Mouse (Mus musculus): ENCODE results near the gene Pknox1. TPM values are rescaled to one million over a fixed set of nuclear protein-coding genes. Genes with fewer than 3 reads are reported as not detected.
A peak's percentile ranks its signal among the peaks of the same experiment; 100 is the strongest.

The Pknox1 gene
- polyA plus RNA-seq, 1 experiment from 2014 or later, result 36.7 TPM

DNA sequence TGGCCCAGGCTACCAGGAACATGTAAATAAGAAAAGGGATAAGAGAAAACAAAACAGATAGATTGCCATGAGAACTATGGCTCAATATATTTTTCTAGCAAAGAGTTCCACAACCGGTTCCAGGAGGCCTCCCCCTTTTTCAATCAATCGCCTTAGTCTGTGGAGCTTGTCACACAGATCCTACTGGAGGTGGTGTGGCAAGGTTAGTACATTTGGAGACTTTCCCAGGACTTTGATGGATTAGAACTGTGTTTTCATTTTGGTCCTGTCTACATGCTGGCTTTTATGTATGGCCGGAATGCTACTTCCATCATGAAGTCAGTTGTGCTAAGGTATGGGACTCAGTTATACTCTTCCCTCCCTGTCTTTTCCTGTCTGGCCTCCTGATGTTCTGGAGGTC lies 45.4 kb downstream of the Pknox1 start:
- Histone ChIP-seq H3K4me2 (no peak overlapping the region), H3K36me3 (peaks cover 6% of the 10 kb centered on the region), H3K27ac (replicated peaks) (no peak overlapping the region), H3K4me1 (replicated peaks) (no peaks in the 10 kb centered on the region), H3K9me3 (no peaks in the 10 kb centered on the region), H3K27me3 (no peaks in the 10 kb centered on the region), H3K4me3 (no peak overlapping the region), H3K9ac (no peak overlapping the region)
- WGBS, result 92% methylated on average over 3 of the region's 3 CpGs
- no peak for ATAC-seq (ENCODE audit: low FRiP score, low read depth)

DNA sequence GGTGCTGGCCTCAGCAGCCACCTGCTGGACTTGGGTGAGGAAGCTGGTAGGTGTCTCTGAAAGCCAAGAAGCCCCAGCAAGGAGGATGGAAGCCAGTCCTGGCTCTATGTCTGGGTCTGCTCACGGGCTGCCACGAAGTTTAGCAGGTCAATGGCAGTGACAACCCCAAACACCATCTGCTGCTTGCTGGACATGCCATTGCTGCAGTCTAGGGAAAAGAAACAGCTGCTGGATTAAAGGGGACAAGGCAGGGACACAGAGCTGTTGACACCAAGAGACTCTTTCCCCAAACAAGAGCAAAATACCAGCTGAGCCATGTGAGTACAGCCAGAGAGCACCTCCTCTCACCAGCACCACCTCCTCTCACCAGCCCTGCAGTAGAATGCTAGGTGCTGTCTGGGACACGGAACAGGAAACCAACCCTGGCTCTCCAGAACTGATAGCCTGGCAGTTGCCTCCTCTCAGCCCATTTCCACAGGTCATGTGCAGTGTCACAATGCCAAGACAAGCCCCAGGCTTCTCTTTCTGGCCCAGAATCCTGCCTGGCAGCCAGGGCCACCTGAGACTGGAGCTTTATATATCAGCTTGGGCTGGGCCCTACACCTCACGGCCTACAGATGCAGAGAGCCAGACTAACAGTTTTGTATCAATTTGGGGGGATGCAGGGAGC lies 48.7 kb downstream of the Pknox1 start:
- Histone ChIP-seq H3K4me1 (replicated peaks) (no peaks in the 10 kb centered on the region), H3K4me3 (no peak overlapping the region), H3K9me3 (no peaks in the 10 kb centered on the region), H3K27ac (replicated peaks) (no peak overlapping the region), H3K4me2 (no peak overlapping the region), H3K36me3 (0 out of 2 replicates have a peak, but pooled peaks cover 3% of the 10 kb centered on the region), H3K9ac (no peak overlapping the region), H3K27me3 (no peaks in the 10 kb centered on the region)
- WGBS, result 83% methylated on average over 4 of the region's 4 CpGs
- ATAC-seq (ENCODE audit: low FRiP score, low read depth), result no peak

DNA sequence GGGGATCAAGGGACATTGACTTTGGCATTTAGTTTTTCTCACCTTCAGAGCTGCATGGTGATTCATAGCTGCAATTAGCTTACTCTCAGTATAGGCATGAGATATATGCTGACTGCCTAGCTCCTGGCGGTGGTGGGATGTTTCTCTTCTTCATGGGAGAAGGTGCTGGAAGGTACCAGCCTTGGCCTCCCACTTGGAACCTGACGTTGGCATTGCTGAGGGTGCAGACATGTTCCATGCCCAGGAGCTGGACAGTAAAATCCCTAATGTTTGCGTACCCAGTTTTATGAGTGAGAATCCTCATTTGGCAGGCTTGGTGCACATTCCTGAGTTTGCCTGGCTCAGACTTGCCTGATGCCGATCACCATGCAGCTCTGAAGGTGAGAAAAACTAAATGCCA lies 58.6 kb downstream of the Pknox1 start:
- no peak for ATAC-seq (ENCODE audit: low FRiP score, low read depth)
- no peak overlapping the region for H3K9ac ChIP-seq
- H3K4me3 ChIP-seq, result no peak overlapping the region
- no peaks in the 10 kb centered on the region for H3K27me3 ChIP-seq
- no peak overlapping the region for H3K4me2 ChIP-seq
- no peaks in the 10 kb centered on the region for H3K9me3 ChIP-seq
- no peaks in the 10 kb centered on the region for H3K4me1 ChIP-seq (replicated peaks)
- no peaks in the 10 kb centered on the region; the same call in 1 of the 2 replicates for H3K36me3 ChIP-seq
- WGBS, result 95% methylated on average over 4 of the region's 4 CpGs
- no peak overlapping the region for H3K27ac ChIP-seq (replicated peaks)

DNA sequence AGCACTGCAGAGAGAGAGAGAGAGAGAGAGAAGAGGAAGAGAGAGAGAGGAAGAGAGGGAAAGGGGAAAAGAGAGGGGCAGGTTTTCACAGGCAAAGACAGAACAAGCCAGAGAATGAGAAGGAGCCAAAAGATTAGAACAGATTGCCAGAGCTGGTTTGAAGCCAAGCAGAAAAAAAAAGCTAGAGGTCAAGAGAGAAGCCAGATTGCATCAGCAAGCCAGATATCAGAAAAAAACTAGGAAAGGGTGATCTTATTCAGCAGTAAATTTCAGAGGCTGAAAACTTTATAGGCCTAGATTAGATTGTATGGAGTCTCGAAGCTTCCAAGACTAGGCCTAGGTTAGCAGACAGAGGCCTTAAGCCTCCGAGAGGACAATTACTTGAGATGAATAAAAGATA lies 63.4 kb downstream of the Pknox1 start:
- Histone ChIP-seq H3K4me3 (no peak overlapping the region), H3K4me2 (no peak overlapping the region), H3K36me3 (no peaks in the 10 kb centered on the region; the same call in 1 of the 2 replicates), H3K9ac (no peak overlapping the region), H3K9me3 (no peaks in the 10 kb centered on the region), H3K27me3 (no peaks in the 10 kb centered on the region), H3K27ac (replicated peaks) (no peak overlapping the region), H3K4me1 (replicated peaks) (no peaks in the 10 kb centered on the region)
- ATAC-seq (ENCODE audit: low FRiP score, low read depth), result no peak
- 100% methylated on average over 2 of the region's 2 CpGs for WGBS

DNA sequence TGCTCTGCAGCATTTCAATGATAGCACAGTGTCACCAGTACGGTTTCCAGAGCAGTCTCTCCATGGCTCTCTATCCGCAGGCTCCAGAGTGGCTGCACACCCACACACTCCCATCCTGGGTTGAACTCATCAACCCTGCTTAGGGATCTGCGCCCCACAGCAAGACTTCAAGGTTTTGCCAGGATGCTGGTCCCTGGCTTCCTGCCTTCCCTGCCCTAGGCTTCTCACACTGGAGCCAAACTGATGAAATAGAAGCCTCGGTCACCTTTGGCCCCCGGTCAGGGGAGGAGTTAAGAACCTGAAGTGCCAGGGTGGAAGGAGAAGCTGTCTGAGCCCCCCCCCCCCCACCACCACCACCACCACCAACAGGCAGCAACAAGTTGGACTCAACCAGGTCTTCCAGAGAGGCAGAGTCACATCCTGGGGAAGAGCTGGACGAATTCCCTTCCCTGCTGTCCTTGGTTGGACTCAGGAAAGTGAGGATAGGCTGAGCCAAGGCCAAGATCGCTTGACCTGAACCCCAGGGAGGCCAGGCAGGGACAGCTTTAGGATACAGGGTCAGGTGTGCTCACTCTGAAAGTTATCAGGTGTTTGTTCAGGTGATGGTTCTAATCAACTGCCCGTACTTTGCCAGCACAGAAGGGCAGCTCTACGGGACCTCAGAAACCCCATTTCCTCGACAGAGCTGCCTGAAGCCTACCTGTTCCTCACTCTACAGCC lies 66.7 kb downstream of the Pknox1 start:
- Histone ChIP-seq H3K4me2 (no peak overlapping the region), H3K9me3 (no peaks in the 10 kb centered on the region), H3K4me1 (replicated peaks) (peaks cover 4% of the 10 kb centered on the region), H3K27me3 (peaks cover 10% of the 10 kb centered on the region), H3K9ac (no peak overlapping the region), H3K4me3 (no peak overlapping the region), H3K27ac (replicated peaks) (no peak overlapping the region), H3K36me3 (no peaks in the 10 kb centered on the region; the same call in 1 of the 2 replicates)
- no peak for ATAC-seq (ENCODE audit: low FRiP score, low read depth)
- WGBS, result 85% methylated on average over 10 of the region's 10 CpGs

DNA sequence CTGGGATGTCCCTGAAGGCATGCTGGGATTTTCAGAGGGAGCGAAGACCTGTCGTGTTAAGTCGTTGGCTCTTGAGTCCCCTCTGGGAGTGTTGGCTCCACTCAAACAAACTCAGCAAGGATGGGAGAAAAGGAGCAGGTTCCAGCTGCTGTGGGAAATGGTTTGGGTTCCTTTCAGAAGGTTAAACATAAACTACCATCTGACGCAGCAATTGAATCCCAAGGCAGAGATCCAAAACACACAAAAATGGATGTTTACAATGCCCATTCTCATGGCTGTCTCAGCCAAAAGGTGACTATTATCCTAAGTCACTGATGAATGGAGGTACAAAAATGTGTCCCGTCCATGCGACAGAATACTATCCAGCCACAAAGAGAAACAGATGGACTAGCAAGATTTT lies 68.5 kb downstream of the Pknox1 start:
- WGBS, result 54% methylated on average over 6 of the region's 6 CpGs
- ATAC-seq (ENCODE audit: low FRiP score, low read depth), result no peak
- Histone ChIP-seq H3K9me3 (no peaks in the 10 kb centered on the region), H3K27ac (replicated peaks) (no peak overlapping the region), H3K4me3 (no peak overlapping the region), H3K9ac (no peak overlapping the region), H3K4me2 (no peak overlapping the region), H3K36me3 (no peaks in the 10 kb centered on the region), H3K4me1 (replicated peaks) (peaks cover 20% of the 10 kb centered on the region), H3K27me3 (peaks cover 15% of the 10 kb centered on the region)

DNA sequence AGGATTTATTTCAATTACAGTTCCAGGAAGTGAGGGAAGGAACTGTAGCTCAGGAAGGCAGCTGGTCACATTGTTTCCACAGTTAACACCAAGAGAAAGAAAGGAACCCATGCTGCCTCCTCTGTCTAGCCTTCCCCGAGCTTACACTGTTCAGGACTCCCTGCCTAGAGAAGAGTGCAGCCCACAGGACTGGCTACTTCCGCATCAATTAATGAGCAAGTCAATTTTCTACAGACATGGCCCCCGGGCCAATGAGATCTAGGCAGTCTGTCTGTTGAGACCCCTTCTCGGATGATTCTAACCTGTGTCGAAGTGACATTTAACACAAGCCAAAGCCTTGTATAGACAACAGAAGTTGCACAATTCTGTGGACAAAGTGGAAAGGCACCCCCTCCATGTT lies 70.4 kb downstream of the Pknox1 start:
- no peak for ATAC-seq (ENCODE audit: low FRiP score, low read depth)
- Histone ChIP-seq H3K4me2 (no peak overlapping the region), H3K9me3 (no peaks in the 10 kb centered on the region), H3K4me3 (no peak overlapping the region), H3K36me3 (no peaks in the 10 kb centered on the region), H3K27me3 (peaks cover 15% of the 10 kb centered on the region), H3K27ac (replicated peaks) (no peak overlapping the region), H3K9ac (no peak overlapping the region), H3K4me1 (replicated peaks) (peaks cover 20% of the 10 kb centered on the region)
- WGBS, result 69% methylated on average over 5 of the region's 5 CpGs

DNA sequence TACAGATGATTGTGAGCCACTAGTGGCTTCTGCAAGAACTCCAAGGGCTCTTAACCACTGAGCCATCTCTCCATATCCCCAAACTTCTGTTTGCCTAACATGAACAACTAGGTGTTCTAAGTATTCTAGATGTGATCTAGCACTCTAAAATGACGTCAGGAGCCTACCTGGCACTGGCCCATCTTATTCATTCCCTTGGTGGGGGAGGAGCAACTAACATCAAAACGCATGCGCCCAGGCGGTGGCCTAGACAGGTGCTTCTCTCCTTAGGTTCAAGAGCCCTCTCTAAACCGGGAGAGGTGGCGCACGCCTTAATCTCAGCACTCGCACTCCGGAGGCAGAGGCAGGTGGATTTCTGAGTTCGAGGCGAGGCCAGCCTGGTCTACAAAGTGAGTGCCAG lies 71.2 kb downstream of the Pknox1 start:
- ATAC-seq (ENCODE audit: low FRiP score, low read depth), result no peak
- no peaks in the 10 kb centered on the region for H3K9me3 ChIP-seq
- peak overlapping the region; percentile 98 for H3K4me2 ChIP-seq
- H3K4me3 ChIP-seq, result peak overlapping the region; percentile 58
- H3K27ac ChIP-seq (replicated peaks), result no peak overlapping the region
- H3K27me3 ChIP-seq, result peaks cover 15% of the 10 kb centered on the region
- WGBS, result 59% methylated on average over 11 of the region's 11 CpGs
- H3K4me1 ChIP-seq (replicated peaks), result peaks cover 20% of the 10 kb centered on the region
- no peak overlapping the region for H3K9ac ChIP-seq
- H3K36me3 ChIP-seq, result no peaks in the 10 kb centered on the region

DNA sequence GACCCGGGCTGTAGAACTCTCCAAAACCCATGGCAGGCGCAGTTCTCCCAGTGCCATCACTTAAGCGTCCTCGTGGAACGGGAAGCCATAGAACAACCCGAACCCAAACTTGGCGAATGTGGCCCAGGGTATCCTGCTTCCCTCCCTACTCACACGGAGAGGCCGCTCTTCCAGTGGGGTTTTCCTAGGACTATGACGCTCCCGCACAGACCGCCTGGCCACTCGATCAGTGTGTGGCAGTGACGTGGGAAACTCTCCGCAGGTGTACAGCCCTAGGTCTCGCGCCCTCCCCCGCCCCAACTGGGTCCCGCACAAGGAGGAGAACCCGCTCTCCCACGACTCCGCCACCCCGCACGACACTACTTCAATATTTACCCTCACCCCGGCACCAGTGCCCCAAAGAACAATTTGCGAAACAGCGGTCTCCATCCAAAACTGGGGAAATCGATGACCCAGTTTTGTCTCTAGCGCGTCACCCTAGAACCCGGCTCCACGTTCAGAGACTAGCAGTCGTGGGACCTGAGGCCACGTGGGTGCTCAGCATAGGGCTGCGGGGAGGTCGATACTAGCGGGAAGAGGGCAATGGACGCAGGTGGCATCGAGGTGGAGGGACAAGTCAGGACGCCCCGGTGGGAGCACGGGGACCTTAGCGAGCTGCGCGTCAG lies 71.9 kb downstream of the Pknox1 start:
- Histone ChIP-seq H3K4me2 (peak overlapping the region; percentile 98), H3K9ac (peak overlapping the region; percentile 42), H3K36me3 (no peaks in the 10 kb centered on the region), H3K9me3 (no peaks in the 10 kb centered on the region), H3K27ac (replicated peaks) (peak overlapping the region; percentile 50), H3K27me3 (peaks cover 15% of the 10 kb centered on the region), H3K4me3 (peak overlapping the region; percentile 58), H3K4me1 (replicated peaks) (peaks cover 20% of the 10 kb centered on the region)
- WGBS, result 5% methylated on average over 45 of the region's 45 CpGs
- ATAC-seq (ENCODE audit: low FRiP score, low read depth), result no peak; the same call in 1 of the 2 replicates

DNA sequence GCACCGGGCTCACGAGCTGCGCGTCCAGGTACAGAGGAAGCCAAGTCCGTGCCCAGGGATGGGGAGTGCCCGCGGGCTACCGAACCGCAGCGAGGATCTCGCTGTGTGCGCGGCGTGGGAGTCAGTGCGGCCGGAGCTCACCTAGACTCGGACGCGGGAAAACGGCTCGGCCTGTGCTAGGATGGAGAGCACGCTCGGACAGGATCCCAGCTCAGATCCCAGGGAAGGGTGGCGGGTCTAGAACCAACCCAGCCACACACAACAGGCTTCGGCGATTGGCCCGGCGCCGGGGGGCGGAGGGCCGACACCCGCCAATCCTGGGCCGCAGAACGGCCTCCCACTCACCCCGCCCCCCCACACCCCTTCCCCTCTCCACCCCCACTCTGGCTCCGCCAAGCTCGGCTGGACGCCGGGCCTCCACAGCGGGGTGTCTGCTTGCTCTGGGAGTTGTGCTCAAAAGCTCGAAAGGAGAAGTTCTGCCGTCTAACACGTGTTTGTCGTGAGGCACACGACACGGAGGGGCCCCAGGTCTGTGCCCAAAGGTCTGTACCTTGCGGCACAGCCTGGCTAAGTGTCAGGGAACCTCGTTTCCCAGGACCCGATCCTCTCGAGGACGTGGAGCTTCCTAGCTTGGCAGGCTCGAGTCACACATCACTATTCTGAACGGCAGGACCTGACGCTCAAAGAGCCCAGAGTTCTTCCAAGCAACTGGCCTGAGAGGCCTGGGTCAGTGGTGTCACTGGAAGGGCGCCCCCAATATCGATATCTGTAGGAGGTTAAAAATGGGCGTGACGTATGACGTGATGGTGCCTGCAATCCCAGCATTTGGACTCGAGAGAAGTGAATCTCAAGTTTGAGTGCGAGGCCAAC lies 72.6 kb downstream of the Pknox1 start, which contains the start of gene Cbs:
Gene Cbs, minus strand, starts transcription at position 297 of the 870 bp plus-strand sequence.
- peak within 1 kb of the TSS; percentile 42 for H3K9ac ChIP-seq

DNA sequence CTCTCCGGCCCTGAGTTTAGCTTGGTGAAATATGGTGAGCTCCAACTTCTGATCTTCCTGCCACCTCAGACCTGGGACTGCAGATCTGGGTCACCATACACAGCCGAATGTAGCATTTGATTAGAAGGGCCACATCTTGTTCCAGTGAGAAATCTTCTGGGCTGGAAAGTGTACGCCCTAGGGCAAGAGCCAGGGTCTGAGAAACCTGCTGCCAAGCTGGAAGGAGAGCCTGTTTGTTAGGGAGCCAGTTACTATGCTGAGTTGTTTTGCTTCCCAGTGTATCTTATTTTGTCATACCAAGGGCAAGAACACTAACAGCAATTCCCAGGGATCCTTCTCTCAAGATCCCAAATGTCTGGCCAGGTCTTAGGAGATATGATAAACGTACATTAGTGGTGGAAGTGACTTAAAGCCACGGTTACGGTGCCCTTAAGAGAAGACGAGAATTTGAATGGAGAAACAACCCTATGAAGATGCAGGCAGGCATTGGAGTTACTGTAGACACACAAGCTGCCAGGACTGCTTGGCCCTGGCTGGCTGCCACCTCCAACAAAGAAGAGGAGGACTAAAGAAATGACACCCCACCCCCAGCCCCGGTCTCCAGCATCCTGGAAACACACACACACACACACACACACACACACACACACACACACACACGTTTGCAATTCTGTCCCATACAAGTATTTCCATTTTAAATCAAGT lies 73.5 kb downstream of the Pknox1 start:
- Histone ChIP-seq H3K9me3 (no peaks in the 10 kb centered on the region), H3K27ac (replicated peaks) (peak overlapping the region; percentile 76), H3K4me2 (no peak overlapping the region), H3K36me3 (no peaks in the 10 kb centered on the region), H3K4me1 (replicated peaks) (peaks cover 20% of the 10 kb centered on the region), H3K9ac (no peak overlapping the region), H3K27me3 (peaks cover 15% of the 10 kb centered on the region), H3K4me3 (no peak overlapping the region)
- ATAC-seq (ENCODE audit: low FRiP score, low read depth), result no peak
- WGBS, result 49% methylated on average over 9 of the region's 9 CpGs

More for the DNA sequence above, 72.6 kb downstream of the Pknox1 start, which contains the start of gene Cbs:
- peak within 1 kb of the TSS; percentile 58 for H3K4me3 ChIP-seq
- peak within 1 kb of the TSS; percentile 98 for H3K4me2 ChIP-seq
- peaks cover 15% of the 10 kb centered on the region for H3K27me3 ChIP-seq
- 2% methylated on average over 57 of the region's 61 CpGs for WGBS
- peak; percentile 92 for ATAC-seq (ENCODE audit: low FRiP score, low read depth)
- no peaks in the 10 kb centered on the region for H3K36me3 ChIP-seq
- peaks cover 20% of the 10 kb centered on the region for H3K4me1 ChIP-seq (replicated peaks)
- H3K9me3 ChIP-seq, result no peaks in the 10 kb centered on the region
- H3K27ac ChIP-seq (replicated peaks), result peak within 1 kb of the TSS; percentile 76
